Mouse (Mus musculus): ENCODE results near the gene Utf1. TPM values are rescaled to one million over a fixed set of nuclear protein-coding genes. Genes with fewer than 3 reads are reported as not detected.

The Utf1 gene
- polyA plus RNA-seq, 1 experiment from 2014 or later, result not detected

DNA sequence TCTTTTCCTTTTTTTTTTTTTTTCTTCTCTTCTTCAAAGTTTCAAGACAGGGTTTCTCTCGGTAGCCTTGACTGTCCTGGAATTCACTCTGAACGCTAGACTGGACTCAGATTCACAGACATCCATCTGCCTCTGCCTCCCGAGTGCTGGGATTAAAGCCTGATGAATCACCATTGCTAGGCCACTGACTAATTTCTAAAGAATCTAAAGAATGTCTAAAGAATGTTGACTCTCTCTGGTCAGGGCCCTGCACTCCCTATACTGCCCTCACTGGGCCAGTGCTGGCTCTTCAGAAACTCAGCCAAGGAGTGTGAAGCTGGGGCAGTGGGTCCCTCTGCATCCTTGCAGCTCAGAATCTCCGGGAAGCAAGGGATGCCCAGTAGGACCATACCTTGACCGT, 31.9 kb downstream of the Utf1 start:
- no peak overlapping the region for H3K27ac ChIP-seq (ENCODE audit: low read depth, low read length)
- H3K4me1 ChIP-seq (ENCODE audit: control insufficient read depth, insufficient read depth, low read length), result peaks cover 7% of the 10 kb centered on the region
- peak; percentile 8 for DNase-seq (ENCODE audit: low spot score, missing footprints)
- ATAC-seq (ENCODE audit: low FRiP score), result no peak
- peaks cover 2% of the 10 kb centered on the region for H3K27me3 ChIP-seq (ENCODE audit: control insufficient read depth, insufficient read depth, low read length)
- WGBS, result 54% methylated on average over 5 of the region's 5 CpGs
- H3K9me3 ChIP-seq (ENCODE audit: control insufficient read depth, low read length), result no peaks in the 10 kb centered on the region
- H3K4me3 ChIP-seq (ENCODE audit: low read depth, low read length), result no peak overlapping the region
- no peak overlapping the region for H3K4me2 ChIP-seq
- no peak overlapping the region for H3K9ac ChIP-seq (ENCODE audit: low read length)
- no peaks in the 10 kb centered on the region for H3K36me3 ChIP-seq (ENCODE audit: control insufficient read depth, insufficient read depth, low read length)

DNA sequence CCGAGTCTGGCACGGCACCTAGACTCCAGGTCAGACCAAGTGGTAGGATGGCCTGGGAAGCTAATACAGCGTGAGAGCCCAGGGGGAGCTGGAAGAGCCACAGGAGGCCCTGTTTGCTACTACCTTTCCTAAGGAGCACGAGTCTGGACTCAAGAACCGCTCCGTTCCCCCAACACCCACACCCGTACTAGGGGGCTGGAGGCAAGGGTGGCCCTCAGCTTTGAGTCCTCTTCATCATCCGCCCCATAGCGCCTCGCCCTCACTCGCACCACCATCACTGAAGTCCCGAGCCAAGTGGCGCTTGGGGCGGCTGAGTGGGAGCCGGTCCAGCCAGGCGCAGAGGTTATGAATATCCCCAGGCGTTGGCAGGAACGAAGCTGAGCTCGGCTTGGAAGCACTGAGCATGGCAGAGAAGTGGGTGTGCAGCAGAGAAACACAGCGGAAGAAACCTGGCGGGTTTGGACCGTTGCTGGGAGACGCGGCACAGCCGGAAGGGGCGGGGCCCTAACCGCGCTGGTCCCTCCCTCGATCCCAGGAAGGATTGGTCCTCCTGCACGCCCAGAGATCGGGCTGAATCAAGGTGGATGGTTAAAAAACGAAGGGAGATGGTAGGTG, 34.8 kb downstream of the Utf1 start, which contains the start of gene 6430531B16Rik:
Gene 6430531B16Rik, minus strand, starts transcription at position 478 of the 615 bp plus-strand sequence.
- peaks cover 7% of the 10 kb centered on the region for H3K4me1 ChIP-seq (ENCODE audit: control insufficient read depth, insufficient read depth, low read length)
- H3K4me2 ChIP-seq, result peak within 1 kb of the TSS; percentile 92
- H3K27ac ChIP-seq (ENCODE audit: low read depth, low read length), result no peak within 1 kb of the TSS
- 4% methylated on average over 32 of the region's 32 CpGs for WGBS
- no peaks in the 10 kb centered on the region for H3K36me3 ChIP-seq (ENCODE audit: control insufficient read depth, insufficient read depth, low read length)
- peaks cover 2% of the 10 kb centered on the region for H3K27me3 ChIP-seq (ENCODE audit: control insufficient read depth, insufficient read depth, low read length)
- ATAC-seq (ENCODE audit: low FRiP score), result peak; percentile 94
- no peaks in the 10 kb centered on the region for H3K9me3 ChIP-seq (ENCODE audit: control insufficient read depth, low read length)
- peak within 1 kb of the TSS; percentile 61 for H3K4me3 ChIP-seq (ENCODE audit: low read depth, low read length)
- H3K9ac ChIP-seq (ENCODE audit: low read length), result peak within 1 kb of the TSS; percentile 69
- peak; percentile 98 for DNase-seq (ENCODE audit: low spot score, missing footprints)

DNA sequence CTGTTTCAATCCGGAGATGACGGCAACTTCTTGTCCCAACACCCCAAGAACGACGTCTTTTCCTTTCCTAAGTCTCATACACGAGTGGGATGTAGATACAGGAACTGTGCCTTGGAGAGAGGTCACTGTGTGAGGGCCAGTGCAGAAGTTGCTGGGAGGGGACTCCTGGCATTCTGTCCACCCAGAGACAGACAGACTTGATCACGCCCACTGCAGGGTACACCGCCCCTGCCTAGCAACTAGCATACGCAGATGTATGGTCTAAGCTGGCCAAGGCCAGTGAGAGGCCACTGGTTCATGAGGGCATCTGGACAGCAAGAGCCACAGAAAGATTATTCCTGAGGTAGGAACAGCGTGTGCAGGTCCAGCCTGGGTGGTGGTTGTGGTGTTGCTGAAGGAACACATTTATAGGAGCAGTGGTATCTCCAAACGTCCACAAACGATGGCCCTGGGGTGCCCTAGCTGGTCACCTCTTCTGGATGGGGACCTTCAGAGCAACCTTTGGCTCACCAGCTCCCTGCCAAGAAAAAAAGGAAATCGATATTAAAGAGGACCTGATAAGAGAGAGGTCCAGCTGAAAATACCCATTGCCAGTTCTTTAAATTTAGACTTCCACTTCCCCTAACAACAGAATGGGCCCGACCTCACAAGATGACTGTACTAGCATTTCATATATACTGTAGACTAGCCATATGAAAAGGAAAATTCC, 35.6 kb downstream of the Utf1 start:
- H3K9ac ChIP-seq (ENCODE audit: low read length), result peak overlapping the region; percentile 20
- peak; percentile 67; the same call in 1 of the 2 replicates for ATAC-seq (ENCODE audit: low FRiP score)
- no peak overlapping the region for H3K27ac ChIP-seq (ENCODE audit: low read depth, low read length)
- 45% methylated on average over 13 of the region's 13 CpGs for WGBS
- H3K4me1 ChIP-seq (ENCODE audit: control insufficient read depth, insufficient read depth, low read length), result peaks cover 7% of the 10 kb centered on the region
- peak overlapping the region; percentile 61 for H3K4me3 ChIP-seq (ENCODE audit: low read depth, low read length)
- no peaks in the 10 kb centered on the region for H3K9me3 ChIP-seq (ENCODE audit: control insufficient read depth, low read length)
- peaks cover 2% of the 10 kb centered on the region for H3K27me3 ChIP-seq (ENCODE audit: control insufficient read depth, insufficient read depth, low read length)
- peak overlapping the region; percentile 92 for H3K4me2 ChIP-seq
- peak; percentile 64 for DNase-seq (ENCODE audit: low spot score, missing footprints)
- no peaks in the 10 kb centered on the region for H3K36me3 ChIP-seq (ENCODE audit: control insufficient read depth, insufficient read depth, low read length)

DNA sequence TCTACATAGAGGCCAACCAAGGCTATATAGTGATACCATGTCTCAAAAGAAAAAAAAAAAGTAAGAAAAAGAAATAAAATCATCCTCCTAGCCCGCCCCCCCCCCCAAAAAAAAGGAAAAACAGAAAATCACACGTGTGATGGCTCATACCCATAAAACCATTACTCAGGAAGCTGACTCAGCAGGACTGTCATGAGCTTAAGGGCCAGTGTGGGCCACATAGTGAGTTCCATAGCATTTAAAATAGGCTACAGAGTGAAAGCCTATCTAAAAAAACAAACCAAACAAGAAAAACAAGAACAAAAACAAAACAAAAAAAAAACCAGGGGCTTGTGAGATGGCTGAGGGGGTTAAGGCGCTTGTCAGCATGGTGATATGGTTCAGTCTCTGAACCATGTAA, 37.2 kb downstream of the Utf1 start:
- DNase-seq (ENCODE audit: low spot score, missing footprints), result no peak
- H3K4me2 ChIP-seq, result no peak overlapping the region
- no peak overlapping the region for H3K9ac ChIP-seq (ENCODE audit: low read length)
- H3K4me3 ChIP-seq (ENCODE audit: low read depth, low read length), result no peak overlapping the region
- 57% methylated on average over 3 of the region's 3 CpGs for WGBS
- no peak for ATAC-seq (ENCODE audit: low FRiP score)
- H3K36me3 ChIP-seq (ENCODE audit: control insufficient read depth, insufficient read depth, low read length), result no peaks in the 10 kb centered on the region
- H3K27ac ChIP-seq (ENCODE audit: low read depth, low read length), result no peak overlapping the region
- H3K4me1 ChIP-seq (ENCODE audit: control insufficient read depth, insufficient read depth, low read length), result peaks cover 7% of the 10 kb centered on the region
- no peaks in the 10 kb centered on the region for H3K9me3 ChIP-seq (ENCODE audit: control insufficient read depth, low read length)
- peaks cover 2% of the 10 kb centered on the region for H3K27me3 ChIP-seq (ENCODE audit: control insufficient read depth, insufficient read depth, low read length)

DNA sequence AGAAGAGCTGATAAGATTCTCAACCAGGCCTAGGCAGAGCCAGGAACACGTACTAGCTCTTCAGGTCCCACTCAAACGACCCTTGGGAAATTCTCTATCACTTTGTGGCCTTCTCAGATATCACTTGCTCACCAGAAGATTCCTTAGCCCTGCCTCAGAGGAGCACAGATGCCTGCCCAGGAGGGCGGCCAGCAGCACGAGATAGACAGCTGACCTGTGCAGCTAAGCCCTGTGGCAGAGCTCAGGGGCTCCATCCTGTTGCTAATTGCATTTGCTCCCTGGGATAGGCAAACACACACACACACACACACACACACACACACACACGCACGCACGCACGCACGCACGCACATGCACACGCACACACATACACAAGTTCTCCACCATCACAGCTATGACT, 38.5 kb downstream of the Utf1 start:
- Histone ChIP-seq H3K27me3 (ENCODE audit: control insufficient read depth, insufficient read depth, low read length) (peaks cover 2% of the 10 kb centered on the region), H3K9ac (ENCODE audit: low read length) (no peak overlapping the region), H3K4me2 (no peak overlapping the region), H3K36me3 (ENCODE audit: control insufficient read depth, insufficient read depth, low read length) (no peaks in the 10 kb centered on the region), H3K4me1 (ENCODE audit: control insufficient read depth, insufficient read depth, low read length) (peaks cover 7% of the 10 kb centered on the region), H3K4me3 (ENCODE audit: low read depth, low read length) (no peak overlapping the region), H3K9me3 (ENCODE audit: control insufficient read depth, low read length) (no peaks in the 10 kb centered on the region), H3K27ac (ENCODE audit: low read depth, low read length) (no peak overlapping the region)
- no peak for ATAC-seq (ENCODE audit: low FRiP score)
- DNase-seq (ENCODE audit: low spot score, missing footprints), result no peak
- 88% methylated on average over 11 of the region's 11 CpGs for WGBS

DNA sequence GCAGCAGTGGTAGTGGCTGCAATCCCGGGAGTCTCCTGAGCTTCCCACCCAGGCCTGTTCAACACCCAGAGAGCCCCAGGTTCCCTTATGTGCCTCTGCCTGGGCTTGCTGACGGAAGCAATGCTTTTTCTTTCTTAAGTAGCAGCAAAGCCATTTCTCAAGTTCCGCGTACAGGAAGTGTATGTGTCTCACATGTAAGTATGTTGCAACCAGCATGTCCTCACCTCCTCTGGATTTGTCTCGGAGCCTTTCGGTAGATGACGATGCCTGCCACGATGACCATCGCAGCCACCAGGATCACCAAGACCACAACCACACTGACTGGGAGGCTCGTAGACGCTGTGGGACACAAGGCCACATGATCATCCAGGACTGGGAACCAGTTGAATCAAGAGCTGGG, 40.9 kb downstream of the Utf1 start:
- Histone ChIP-seq H3K4me2 (no peak overlapping the region), H3K9me3 (ENCODE audit: control insufficient read depth, low read length) (no peaks in the 10 kb centered on the region), H3K4me3 (ENCODE audit: low read depth, low read length) (no peak overlapping the region), H3K9ac (ENCODE audit: low read length) (no peak overlapping the region), H3K27ac (ENCODE audit: low read depth, low read length) (no peak overlapping the region), H3K4me1 (ENCODE audit: control insufficient read depth, insufficient read depth, low read length) (no peaks in the 10 kb centered on the region), H3K36me3 (ENCODE audit: control insufficient read depth, insufficient read depth, low read length) (no peaks in the 10 kb centered on the region), H3K27me3 (ENCODE audit: control insufficient read depth, insufficient read depth, low read length) (peaks cover 2% of the 10 kb centered on the region; the same call in 1 of the 2 replicates)
- 90% methylated on average over 11 of the region's 11 CpGs for WGBS
- ATAC-seq (ENCODE audit: low FRiP score) (no peak), DNase-seq (ENCODE audit: low spot score, missing footprints) (peak; percentile 19)

DNA sequence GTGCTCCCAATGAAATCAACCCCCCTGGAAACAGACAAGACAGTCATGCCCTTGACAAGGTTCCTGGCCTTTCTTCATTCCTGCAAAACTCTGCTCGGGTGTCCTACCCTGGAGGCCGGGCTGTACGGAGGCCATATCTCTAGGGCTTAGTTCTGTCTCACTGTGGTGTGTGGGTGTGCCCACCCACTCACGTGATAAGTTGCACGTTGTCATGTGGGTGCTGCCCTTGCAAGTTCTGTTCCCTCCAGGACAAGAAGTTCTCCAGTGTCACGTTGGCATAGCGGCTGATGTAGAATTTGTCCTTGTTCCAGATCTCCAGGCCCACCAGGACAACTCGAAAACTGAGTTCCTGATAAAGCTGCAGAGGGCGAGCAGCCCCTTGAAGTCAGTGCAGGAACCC, 44.7 kb downstream of the Utf1 start:
- Histone ChIP-seq H3K27ac (ENCODE audit: low read depth, low read length) (no peak overlapping the region), H3K9ac (ENCODE audit: low read length) (no peak overlapping the region), H3K4me2 (no peak overlapping the region), H3K4me3 (ENCODE audit: low read depth, low read length) (no peak overlapping the region), H3K4me1 (ENCODE audit: control insufficient read depth, insufficient read depth, low read length) (no peaks in the 10 kb centered on the region), H3K36me3 (ENCODE audit: control insufficient read depth, insufficient read depth, low read length) (no peaks in the 10 kb centered on the region), H3K9me3 (ENCODE audit: control insufficient read depth, low read length) (no peaks in the 10 kb centered on the region), H3K27me3 (ENCODE audit: control insufficient read depth, insufficient read depth, low read length) (no peaks in the 10 kb centered on the region)
- DNase-seq (ENCODE audit: low spot score, missing footprints), result no peak
- no peak for ATAC-seq (ENCODE audit: low FRiP score)
- WGBS, result 87% methylated on average over 9 of the region's 9 CpGs

DNA sequence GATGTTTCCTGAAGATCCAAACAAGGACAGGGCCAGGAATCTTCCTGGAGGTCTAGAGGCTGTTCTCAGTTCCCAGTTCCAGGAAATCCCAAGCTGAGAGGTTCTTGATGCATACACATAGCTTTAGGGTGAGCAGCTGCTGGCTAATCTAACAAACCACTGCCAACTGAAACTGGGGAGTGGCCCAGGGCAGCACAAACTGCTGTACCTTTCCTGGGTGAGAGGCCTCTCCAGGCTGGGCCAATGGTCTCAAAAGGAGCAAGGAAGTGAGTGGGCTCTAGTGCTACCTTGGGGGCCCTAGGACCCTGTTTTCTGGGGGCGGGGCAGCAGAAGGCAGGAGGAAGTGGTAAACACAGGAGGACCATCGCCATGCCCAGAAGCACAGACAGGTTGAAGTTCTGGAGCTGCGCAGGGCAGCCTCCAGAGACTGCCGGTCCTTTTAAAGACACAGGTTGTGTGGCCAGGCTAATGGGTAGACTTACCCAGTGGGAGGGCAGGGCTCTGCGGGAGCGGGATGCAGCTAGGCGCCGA, 47.3 kb downstream of the Utf1 start:
- Histone ChIP-seq H3K36me3 (ENCODE audit: control insufficient read depth, insufficient read depth, low read length) (peaks cover 4% of the 10 kb centered on the region; the same call in 1 of the 2 replicates), H3K27me3 (ENCODE audit: control insufficient read depth, insufficient read depth, low read length) (no peaks in the 10 kb centered on the region), H3K4me3 (ENCODE audit: low read depth, low read length) (no peak overlapping the region), H3K4me1 (ENCODE audit: control insufficient read depth, insufficient read depth, low read length) (no peaks in the 10 kb centered on the region), H3K27ac (ENCODE audit: low read depth, low read length) (no peak overlapping the region), H3K9me3 (ENCODE audit: control insufficient read depth, low read length) (no peaks in the 10 kb centered on the region), H3K4me2 (no peak overlapping the region), H3K9ac (ENCODE audit: low read length) (no peak overlapping the region)
- DNase-seq (ENCODE audit: low spot score, missing footprints), result peak; percentile 33
- 71% methylated on average over 8 of the region's 8 CpGs for WGBS
- no peak for ATAC-seq (ENCODE audit: low FRiP score)

DNA sequence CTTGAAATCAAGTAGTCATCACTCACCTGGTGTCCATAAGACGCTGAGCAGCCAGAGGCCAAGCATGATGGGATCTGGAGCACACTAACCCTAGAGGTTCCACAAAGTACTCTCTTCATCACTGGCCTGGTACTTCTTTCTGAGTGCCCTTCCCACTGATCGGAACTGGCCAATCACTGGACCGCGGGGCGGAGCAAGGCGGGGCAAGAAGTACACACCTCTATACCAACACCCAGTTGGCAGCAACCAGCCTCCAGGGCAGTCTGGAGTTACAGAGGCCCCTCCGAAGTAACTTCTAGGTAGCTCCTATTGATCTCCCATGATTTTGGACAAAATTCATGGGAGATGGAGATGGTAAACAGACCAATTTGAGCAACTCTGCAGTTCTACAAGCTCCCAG, 48.8 kb downstream of the Utf1 start, which contains the start of gene Adam8:
Gene Adam8, minus strand, starts transcription at position 157 of the 400 bp plus-strand sequence.
- WGBS, result 32% methylated on average over 7 of the region's 7 CpGs
- H3K36me3 ChIP-seq (ENCODE audit: control insufficient read depth, insufficient read depth, low read length), result peaks cover 5% of the 10 kb centered on the region; the same call in 1 of the 2 replicates
- H3K27ac ChIP-seq (ENCODE audit: low read depth, low read length), result no peak within 1 kb of the TSS
- H3K4me2 ChIP-seq, result no peak within 1 kb of the TSS
- no peak within 1 kb of the TSS for H3K4me3 ChIP-seq (ENCODE audit: low read depth, low read length)
- no peaks in the 10 kb centered on the region for H3K4me1 ChIP-seq (ENCODE audit: control insufficient read depth, insufficient read depth, low read length)
- H3K27me3 ChIP-seq (ENCODE audit: control insufficient read depth, insufficient read depth, low read length), result no peaks in the 10 kb centered on the region
- DNase-seq (ENCODE audit: low spot score, missing footprints) (no peak), ATAC-seq (ENCODE audit: low FRiP score) (no peak; the same call in 1 of the 2 replicates)
- H3K9ac ChIP-seq (ENCODE audit: low read length), result no peak within 1 kb of the TSS
- H3K9me3 ChIP-seq (ENCODE audit: control insufficient read depth, low read length), result no peaks in the 10 kb centered on the region

Data from midbrain, embryonic 11.5 days (tissue).